8 mouse cellular contexts compared by ENCODE assay signal in the genomic region with DNA sequence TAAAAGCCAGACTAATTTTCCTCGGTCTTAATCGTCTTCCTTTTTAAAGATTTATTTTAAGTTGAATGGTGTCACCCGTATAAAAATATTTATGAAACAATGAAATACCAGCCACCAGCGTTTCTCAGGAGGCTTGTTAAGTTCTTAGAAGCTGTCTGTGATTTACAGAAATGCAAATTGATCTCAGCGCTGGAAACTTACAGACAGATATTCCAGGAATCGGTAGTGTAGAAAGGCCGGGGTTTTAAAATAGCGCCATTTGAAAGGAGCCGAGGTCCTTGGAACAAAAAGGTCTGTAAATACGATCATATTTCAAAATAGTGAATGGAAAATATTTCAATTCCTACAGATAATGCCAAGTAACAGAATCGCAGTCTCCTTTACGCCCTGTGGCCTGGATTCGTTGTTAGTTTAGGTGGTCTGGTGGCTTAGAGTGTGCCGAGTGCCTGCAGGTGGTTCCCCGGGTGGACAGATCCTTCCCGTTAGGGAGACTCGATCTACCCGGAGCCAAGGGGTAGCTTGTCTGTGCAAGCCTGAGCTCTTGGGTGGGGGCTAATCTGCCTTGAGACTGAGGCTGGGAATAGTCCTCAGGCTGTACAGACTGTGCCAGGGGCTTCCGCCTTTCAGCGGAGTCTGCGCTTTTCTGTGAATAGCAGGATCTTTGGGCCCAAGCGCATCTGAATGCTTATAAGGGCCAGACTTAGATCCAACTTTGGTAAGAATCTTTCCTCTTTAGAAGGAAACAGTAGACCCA. TPM values are rescaled to one million over a fixed set of nuclear protein-coding genes. Genes with fewer than 3 reads are reported as not detected.
DNase-seq lines count a peak whose midpoint lies in the region; ATAC-seq and TF ChIP-seq lines count a peak whose summit lies in the region.

No protein-coding gene starts in this region.

- no peaks in the 10 kb centered on the region for H3K36me3 ChIP-seq in kidney, adult 2 months (ENCODE audit: control insufficient read depth, insufficient read depth, low read length)
- no peaks in the 10 kb centered on the region for H3K36me3 ChIP-seq in liver, embryonic 12.5 days
- no peaks in the 10 kb centered on the region for H3K36me3 ChIP-seq in neural tube, embryonic 14.5 days (ENCODE audit: control insufficient read depth, insufficient read depth, low read length)
- no peaks in the 10 kb centered on the region for H3K36me3 ChIP-seq in thymus, adult 2 months (ENCODE audit: control insufficient read depth, insufficient read depth, low read length)

- 8% methylated on average over 22 of the region's 22 CpGs for WGBS in kidney, adult 2 months
- WGBS in liver, embryonic 12.5 days (ENCODE audit: insufficient replicate concordance): 4% methylated on average over 22 of the region's 22 CpGs
- under 1% methylated on average over 22 of the region's 22 CpGs for WGBS in neural tube, embryonic 14.5 days
- WGBS in thymus, adult 2 months: 12% methylated on average over 22 of the region's 22 CpGs

- peak overlapping the region; percentile 44 for H3K9ac ChIP-seq in liver, embryonic 12.5 days
- peak overlapping the region; percentile 43 for H3K9ac ChIP-seq in neural tube, embryonic 14.5 days (replicated peaks; ENCODE audit: low read depth, low read length)

- peaks cover 3% of the 10 kb centered on the region for H3K4me1 ChIP-seq in cortical plate, adult 2 months (ENCODE audit: control insufficient read depth, insufficient read depth, low read length)
- peaks cover 2% of the 10 kb centered on the region; the same call in 1 of the 2 replicates for H3K4me1 ChIP-seq in kidney, adult 2 months (ENCODE audit: control insufficient read depth, insufficient read depth, low read length)
- peaks cover 18% of the 10 kb centered on the region for H3K4me1 ChIP-seq in liver, embryonic 12.5 days
- H3K4me1 ChIP-seq in neural tube, embryonic 14.5 days (ENCODE audit: control insufficient read depth, insufficient read depth, low read length): peaks cover 29% of the 10 kb centered on the region; the same call in 1 of the 2 replicates
- H3K4me1 ChIP-seq in thymus, adult 2 months (replicated peaks; ENCODE audit: control insufficient read depth, insufficient read depth, low read length): peaks cover 6% of the 10 kb centered on the region; the same call in 1 of the 2 replicates

- intact Hi-C loops in left cerebral cortex, adult 2 months (cut with DNase I): no loop called here

- H3K27ac ChIP-seq in left cerebral cortex, adult 2 months: no peak overlapping the region
- H3K27ac ChIP-seq in cortical plate, adult 2 months (ENCODE audit: insufficient read depth, low read length): no peak overlapping the region
- peak overlapping the region; percentile 69 for H3K27ac ChIP-seq in kidney, adult 2 months (ENCODE audit: insufficient read depth, low read depth, low read length)
- H3K27ac ChIP-seq in liver, embryonic 12.5 days: no peak overlapping the region
- H3K27ac ChIP-seq in neural tube, embryonic 14.5 days (ENCODE audit: low read depth, low read length): peak overlapping the region; percentile 52
- H3K27ac ChIP-seq in thymus, adult 2 months (ENCODE audit: control insufficient read depth, insufficient read depth, low read length): no peak overlapping the region

- no peak for ATAC-seq in liver, embryonic 12.5 days
- ATAC-seq in neural tube, embryonic 14.5 days (ENCODE audit: low read depth): no peak

- H3K27me3 ChIP-seq in kidney, adult 2 months (replicated peaks; ENCODE audit: control insufficient read depth, insufficient read depth, low read length): no peaks in the 10 kb centered on the region
- peaks cover 94% of the 10 kb centered on the region for H3K27me3 ChIP-seq in liver, embryonic 12.5 days (replicated peaks)
- H3K27me3 ChIP-seq in neural tube, embryonic 14.5 days (ENCODE audit: control insufficient read depth, insufficient read depth, low read length): no peaks in the 10 kb centered on the region
- peaks cover 3% of the 10 kb centered on the region; the same call in 1 of the 2 replicates for H3K27me3 ChIP-seq in thymus, adult 2 months (ENCODE audit: control insufficient read depth, insufficient read depth, low read length)

- H3K9me3 ChIP-seq in liver, embryonic 12.5 days (replicated peaks): no peaks in the 10 kb centered on the region
- H3K9me3 ChIP-seq in neural tube, embryonic 14.5 days (ENCODE audit: control insufficient read depth, low read length): no peaks in the 10 kb centered on the region

- TF ChIP-seq CTCF in left cerebral cortex, adult 2 months (IDR thresholded peaks at IDR 0.05): no peak
- no peak for TF ChIP-seq CTCF in cortical plate, adult 2 months (IDR thresholded peaks at IDR 0.05; ENCODE audit: extremely low read depth, insufficient read depth, low read length)
- no peak for TF ChIP-seq CTCF in kidney, adult 2 months (conservative IDR thresholded peaks at IDR 0.05; ENCODE audit: insufficient read depth, insufficient read length, low read depth, low read length)
- no peak for TF ChIP-seq CTCF in thymus, adult 2 months (IDR thresholded peaks at IDR 0.05; ENCODE audit: borderline replicate concordance, control insufficient read depth, extremely low read depth, insufficient read depth, low read length, poor library complexity)

- DNase-seq in left cerebral cortex, adult 2 months (ENCODE audit: extremely low spot score in 1 of 2, low spot score in 2 of 2): no peak
- no peak for DNase-seq in left cerebral cortex, adult 11 months (ENCODE audit: low spot score)
- peak; percentile 41 to 47 for DNase-seq in heart, adult 9 months (ENCODE audit: low spot score in 2 of 2)
- peak; percentile 64 for DNase-seq in kidney, adult 2 months
- no peak for DNase-seq in thymus, adult 2 months

- no peak for TF ChIP-seq POLR2A in cortical plate, adult 2 months (IDR thresholded peaks at IDR 0.05; ENCODE audit: extremely low read depth, insufficient read depth, low read length)
- no peak for TF ChIP-seq POLR2A in kidney, adult 2 months (IDR thresholded peaks at IDR 0.05; ENCODE audit: low read depth, low read length)
- no peak for TF ChIP-seq POLR2A in thymus, adult 2 months (IDR thresholded peaks at IDR 0.05; ENCODE audit: control insufficient read depth, extremely low read depth, insufficient read depth, low read length, poor library complexity)

- peak overlapping the region; percentile 84 for H3K4me3 ChIP-seq in left cerebral cortex, adult 2 months
- peak overlapping the region; percentile 27 for H3K4me3 ChIP-seq in cortical plate, adult 2 months (ENCODE audit: insufficient read depth, low read length)
- peak overlapping the region; percentile 74 for H3K4me3 ChIP-seq in kidney, adult 2 months (ENCODE audit: insufficient read depth, low read depth, low read length)
- H3K4me3 ChIP-seq in liver, embryonic 12.5 days: peak overlapping the region; percentile 62
- peak overlapping the region; percentile 86 for H3K4me3 ChIP-seq in neural tube, embryonic 14.5 days (ENCODE audit: low read depth, low read length)
- H3K4me3 ChIP-seq in thymus, adult 2 months (ENCODE audit: control insufficient read depth, insufficient read depth, low read length): no peak overlapping the region

- H3K4me2 ChIP-seq in liver, embryonic 12.5 days: peak overlapping the region; percentile 71
- H3K4me2 ChIP-seq in neural tube, embryonic 14.5 days (ENCODE audit: low read depth, low read length): peak overlapping the region; percentile 87

RNA-seq across cellular contexts. Expression of a gene that starts 1.6 kb away (rescaled TPM):
- total RNA-seq in left cerebral cortex, adult 2 months (2021): 10 to 100 TPM; 12.8 to 14.6 TPM
- polyA plus RNA-seq in cortical plate, adult 2 months (2012; rRNA removed): 6.4 and 6.5 TPM in 2 replicates
- 14.7 TPM in 2 replicates for polyA plus RNA-seq in kidney, adult 2 months (2012; rRNA removed)
- 4.7 and 5.2 TPM in 2 replicates for polyA plus RNA-seq in liver, embryonic 12.5 days (2016; fragmentation: Nextera tagmentation; extraction: Ambion mirVana)
- polyA plus RNA-seq in neural tube, embryonic 14.5 days (2014; fragmentation: Nextera tagmentation; extraction: Ambion mirVana): 13.2 and 13.9 TPM in 2 replicates
- 3.2 and 4.4 TPM in 2 replicates for polyA plus RNA-seq in thymus, adult 2 months (2012; rRNA removed)

Comparison
In these comparisons a context has a peak if more than half of its experiments do, and no peak if none do; other contexts are left out.
1. DNase-seq: peak in heart, adult 9 months (2 of 2) and kidney, adult 2 months (single experiment); none in left cerebral cortex, adult 2 months (0 of 2), left cerebral cortex, adult 11 months (single experiment) and thymus, adult 2 months (single experiment).
2. H3K27ac ChIP-seq: peak in kidney, adult 2 months (single experiment) and neural tube, embryonic 14.5 days (single experiment); none in left cerebral cortex, adult 2 months (single experiment), cortical plate, adult 2 months (single experiment), liver, embryonic 12.5 days (single experiment) and thymus, adult 2 months (single experiment).